Mouse (Mus musculus): ENCODE results near the gene Rbm7. TPM values are rescaled to one million over a fixed set of nuclear protein-coding genes. Genes with fewer than 3 reads are reported as not detected.
"Not testable (repeated sequence)": the region's sequence is repeated elsewhere in the genome, so short reads cannot be mapped to it uniquely, and the experiment has no call there.

Gene Rbm7
- polyA plus RNA-seq, 1 experiment from 2014 or later = 123 TPM

DNA sequence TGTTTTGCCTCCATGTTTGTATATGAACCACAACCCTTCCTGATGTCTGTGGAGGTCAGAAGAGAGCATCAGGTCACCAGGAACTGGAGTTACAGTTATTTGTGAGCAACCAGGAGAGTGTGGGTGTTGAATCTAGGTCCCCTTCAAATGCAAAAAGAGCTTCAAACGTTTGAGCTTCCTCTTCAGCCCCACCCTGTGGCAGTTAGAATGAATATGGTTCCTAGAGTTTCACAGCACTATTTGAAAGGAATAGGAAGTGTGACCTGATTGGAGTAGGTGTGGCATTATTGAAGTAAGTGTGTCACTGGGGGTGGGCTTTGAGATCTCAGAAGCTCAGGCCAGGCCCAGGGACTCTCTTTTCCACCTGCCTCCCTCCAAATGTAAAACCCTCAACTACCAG lies 30.5 kb upstream of the Rbm7 start:
- 8% methylated on average over 1 of the region's 1 CpGs for WGBS

DNA sequence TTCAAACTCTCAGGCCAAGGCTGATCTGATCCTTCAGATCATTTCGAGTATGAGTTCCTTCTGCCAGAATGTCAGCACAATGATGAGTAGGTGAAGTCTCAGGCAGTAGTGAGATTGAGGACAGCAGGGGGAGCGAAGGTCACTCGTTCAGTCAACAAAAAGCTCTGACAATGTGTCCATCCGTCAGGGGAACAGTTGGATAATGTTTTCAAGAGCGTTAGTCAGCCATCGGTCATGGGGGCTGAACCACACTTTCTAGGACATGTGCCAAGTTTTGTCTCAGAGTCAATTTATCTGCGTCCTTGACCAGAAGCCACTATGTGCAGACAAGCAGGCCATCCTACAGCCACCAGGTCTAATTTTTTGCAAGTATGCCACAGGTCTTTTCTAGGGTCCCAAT lies 25.3 kb upstream of the Rbm7 start:
- ATAC-seq (ENCODE audit: low FRiP score); H3K27me3 ChIP-seq (ENCODE audit: control insufficient read depth, insufficient read depth, low read length); H3K9me3 ChIP-seq (ENCODE audit: control insufficient read depth, low read length); H3K36me3 ChIP-seq (ENCODE audit: control insufficient read depth, insufficient read depth, low read length); H3K4me3 ChIP-seq (ENCODE audit: low read depth, low read length); H3K9ac ChIP-seq (ENCODE audit: low read length); H3K27ac ChIP-seq (ENCODE audit: low read depth, low read length); H3K4me1 ChIP-seq (ENCODE audit: control insufficient read depth, insufficient read depth, low read length); H3K4me2 ChIP-seq; DNase-seq (ENCODE audit: low spot score, missing footprints): not testable (repeated sequence)
- no CpG with 5 or more reads among the region's 7 CpGs for WGBS

More for the DNA sequence above, 30.5 kb upstream of the Rbm7 start:
- no peak overlapping the region for H3K4me3 ChIP-seq (ENCODE audit: low read depth, low read length)
- no peaks in the 10 kb centered on the region for H3K36me3 ChIP-seq (ENCODE audit: control insufficient read depth, insufficient read depth, low read length)
- no peak overlapping the region for H3K27ac ChIP-seq (ENCODE audit: low read depth, low read length)
- DNase-seq (ENCODE audit: low spot score, missing footprints) (peak; percentile 77), ATAC-seq (ENCODE audit: low FRiP score) (no peak)
- no peaks in the 10 kb centered on the region for H3K9me3 ChIP-seq (ENCODE audit: control insufficient read depth, low read length)
- no peak overlapping the region for H3K4me2 ChIP-seq
- H3K4me1 ChIP-seq (ENCODE audit: control insufficient read depth, insufficient read depth, low read length) = no peaks in the 10 kb centered on the region
- H3K27me3 ChIP-seq (ENCODE audit: control insufficient read depth, insufficient read depth, low read length) = no peaks in the 10 kb centered on the region
- no peak overlapping the region for H3K9ac ChIP-seq (ENCODE audit: low read length)

DNA sequence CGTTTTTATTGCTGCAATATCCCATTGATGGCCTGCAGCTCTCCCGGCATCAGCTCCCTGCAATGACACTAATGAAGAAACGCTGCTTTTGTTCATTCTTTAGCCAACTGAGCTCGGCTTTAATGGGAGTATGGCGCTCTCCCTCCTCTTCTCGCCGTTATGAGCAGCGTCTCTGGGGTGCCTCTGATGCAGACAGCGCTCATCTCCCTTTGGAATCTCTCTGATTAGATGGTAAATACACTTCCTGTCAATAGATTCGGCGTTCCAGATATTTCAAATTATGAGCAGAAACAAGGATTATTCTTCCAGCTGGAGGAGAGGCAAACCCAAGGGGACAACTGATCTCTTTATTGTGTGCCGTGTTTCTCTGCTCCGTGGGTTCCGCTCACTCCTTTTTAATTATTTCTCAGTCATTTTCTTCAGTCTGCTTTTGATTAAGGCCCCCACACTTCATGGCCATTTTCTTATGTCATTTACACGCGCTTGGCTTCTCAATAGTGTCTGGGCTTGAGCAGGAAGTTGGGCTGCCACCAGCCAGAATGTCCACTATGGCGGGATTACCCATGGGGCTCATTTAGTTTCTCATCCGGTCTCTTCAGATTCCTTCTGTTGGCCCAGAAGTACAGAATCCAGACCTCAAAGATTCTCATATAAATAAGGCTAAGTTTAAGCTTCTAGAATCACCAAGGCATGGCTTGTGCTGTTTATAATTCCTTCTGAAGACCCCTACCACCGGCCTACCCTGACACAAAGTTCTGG lies 22.5 kb upstream of the Rbm7 start:
- Histone ChIP-seq H3K4me2 (no peak overlapping the region), H3K27ac (ENCODE audit: low read depth, low read length) (no peak overlapping the region), H3K36me3 (ENCODE audit: control insufficient read depth, insufficient read depth, low read length) (no peaks in the 10 kb centered on the region), H3K9me3 (ENCODE audit: control insufficient read depth, low read length) (no peaks in the 10 kb centered on the region), H3K4me1 (ENCODE audit: control insufficient read depth, insufficient read depth, low read length) (no peaks in the 10 kb centered on the region), H3K27me3 (ENCODE audit: control insufficient read depth, insufficient read depth, low read length) (no peaks in the 10 kb centered on the region), H3K4me3 (ENCODE audit: low read depth, low read length) (no peak overlapping the region), H3K9ac (ENCODE audit: low read length) (no peak overlapping the region)
- DNase-seq (ENCODE audit: low spot score, missing footprints) (peak; percentile 80), ATAC-seq (ENCODE audit: low FRiP score) (no peak)
- WGBS = 72% methylated on average over 19 of the region's 19 CpGs

GRCm38 (mm10) chr9:48516615-48517371 lies 21.7 kb upstream of the Rbm7 start:
- 85% methylated on average over 11 of the region's 11 CpGs for WGBS
- no peaks in the 10 kb centered on the region for H3K27me3 ChIP-seq (ENCODE audit: control insufficient read depth, insufficient read depth, low read length)
- H3K27ac ChIP-seq (ENCODE audit: low read depth, low read length) = no peak overlapping the region
- no peaks in the 10 kb centered on the region for H3K36me3 ChIP-seq (ENCODE audit: control insufficient read depth, insufficient read depth, low read length)
- H3K9ac ChIP-seq (ENCODE audit: low read length) = no peak overlapping the region
- no peak overlapping the region for H3K4me3 ChIP-seq (ENCODE audit: low read depth, low read length)
- H3K4me1 ChIP-seq (ENCODE audit: control insufficient read depth, insufficient read depth, low read length) = no peaks in the 10 kb centered on the region
- H3K9me3 ChIP-seq (ENCODE audit: control insufficient read depth, low read length) = no peaks in the 10 kb centered on the region
- DNase-seq (ENCODE audit: low spot score, missing footprints) (peak; percentile 72), ATAC-seq (ENCODE audit: low FRiP score) (no peak)
- no peak overlapping the region for H3K4me2 ChIP-seq

DNA sequence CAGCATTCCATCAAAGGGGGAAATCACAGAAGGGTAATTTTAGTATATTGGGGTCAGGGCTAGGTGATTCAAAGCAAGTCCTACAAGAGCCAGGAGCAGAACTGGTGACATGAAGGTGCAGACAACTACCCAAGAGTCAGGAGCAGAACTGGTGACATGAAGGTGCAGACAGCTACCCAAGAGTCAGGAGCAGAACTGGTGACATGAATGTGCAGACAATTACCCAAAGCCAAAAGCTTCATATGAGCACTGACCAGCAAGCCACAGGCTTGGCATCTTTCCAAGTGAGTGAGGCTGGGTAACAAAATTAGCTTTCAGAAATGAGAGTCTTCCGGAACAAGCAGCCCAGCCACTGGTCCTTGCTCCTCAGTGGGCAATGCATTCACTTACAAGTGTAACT lies 20.2 kb upstream of the Rbm7 start:
- no peaks in the 10 kb centered on the region for H3K36me3 ChIP-seq (ENCODE audit: control insufficient read depth, insufficient read depth, low read length)
- no peaks in the 10 kb centered on the region for H3K27me3 ChIP-seq (ENCODE audit: control insufficient read depth, insufficient read depth, low read length)
- no peak overlapping the region for H3K9ac ChIP-seq (ENCODE audit: low read length)
- H3K27ac ChIP-seq (ENCODE audit: low read depth, low read length) = no peak overlapping the region
- H3K4me1 ChIP-seq (ENCODE audit: control insufficient read depth, insufficient read depth, low read length) = no peaks in the 10 kb centered on the region
- no peaks in the 10 kb centered on the region for H3K9me3 ChIP-seq (ENCODE audit: control insufficient read depth, low read length)
- DNase-seq (ENCODE audit: low spot score, missing footprints) (peak; percentile 41), ATAC-seq (ENCODE audit: low FRiP score) (no peak)
- 90% methylated on average over 1 of the region's 1 CpGs for WGBS
- H3K4me3 ChIP-seq (ENCODE audit: low read depth, low read length) = no peak overlapping the region
- no peak overlapping the region for H3K4me2 ChIP-seq

GRCm38 (mm10) chr9:48510134-48510533 lies 15.0 kb upstream of the Rbm7 start:
- Histone ChIP-seq H3K27me3 (ENCODE audit: control insufficient read depth, insufficient read depth, low read length) (no peaks in the 10 kb centered on the region), H3K9ac (ENCODE audit: low read length) (no peak overlapping the region), H3K36me3 (ENCODE audit: control insufficient read depth, insufficient read depth, low read length) (no peaks in the 10 kb centered on the region), H3K4me3 (ENCODE audit: low read depth, low read length) (no peak overlapping the region), H3K9me3 (ENCODE audit: control insufficient read depth, low read length) (no peaks in the 10 kb centered on the region), H3K4me1 (ENCODE audit: control insufficient read depth, insufficient read depth, low read length) (no peaks in the 10 kb centered on the region), H3K4me2 (no peak overlapping the region), H3K27ac (ENCODE audit: low read depth, low read length) (no peak overlapping the region)
- no peak for DNase-seq (ENCODE audit: low spot score, missing footprints)
- no peak for ATAC-seq (ENCODE audit: low FRiP score)
- WGBS = 94% methylated on average over 5 of the region's 5 CpGs

GRCm38 (mm10) chr9:48504741-48505365 lies 9.8 kb upstream of the Rbm7 start:
- WGBS = 75% methylated on average over 8 of the region's 8 CpGs
- H3K27me3 ChIP-seq (ENCODE audit: control insufficient read depth, insufficient read depth, low read length) = no peaks in the 10 kb centered on the region
- H3K36me3 ChIP-seq (ENCODE audit: control insufficient read depth, insufficient read depth, low read length) = no peaks in the 10 kb centered on the region
- H3K4me3 ChIP-seq (ENCODE audit: low read depth, low read length) = no peak overlapping the region
- H3K9me3 ChIP-seq (ENCODE audit: control insufficient read depth, low read length) = no peaks in the 10 kb centered on the region
- H3K9ac ChIP-seq (ENCODE audit: low read length) = no peak overlapping the region
- DNase-seq (ENCODE audit: low spot score, missing footprints) (peak; percentile 8), ATAC-seq (ENCODE audit: low FRiP score) (no peak)
- no peak overlapping the region for H3K27ac ChIP-seq (ENCODE audit: low read depth, low read length)
- H3K4me1 ChIP-seq (ENCODE audit: control insufficient read depth, insufficient read depth, low read length) = no peaks in the 10 kb centered on the region
- H3K4me2 ChIP-seq = no peak overlapping the region

- H3K36me3 ChIP-seq (ENCODE audit: control insufficient read depth, insufficient read depth, low read length) = no peaks in the 10 kb centered on the region
- DNase-seq (ENCODE audit: low spot score, missing footprints) = peak; percentile 23
- no peak overlapping the region for H3K4me2 ChIP-seq
- no peak overlapping the region for H3K9ac ChIP-seq (ENCODE audit: low read length)
- H3K4me1 ChIP-seq (ENCODE audit: control insufficient read depth, insufficient read depth, low read length) = no peaks in the 10 kb centered on the region
- no peaks in the 10 kb centered on the region for H3K27me3 ChIP-seq (ENCODE audit: control insufficient read depth, insufficient read depth, low read length)
- ATAC-seq (ENCODE audit: low FRiP score) = no peak
- no peak overlapping the region for H3K27ac ChIP-seq (ENCODE audit: low read depth, low read length)
- WGBS = 79% methylated on average over 2 of the region's 2 CpGs
- H3K9me3 ChIP-seq (ENCODE audit: control insufficient read depth, low read length) = no peaks in the 10 kb centered on the region
- no peak overlapping the region for H3K4me3 ChIP-seq (ENCODE audit: low read depth, low read length)
Measured at GRCm38 (mm10) chr9:48503001-48503400, 7.9 kb upstream of the Rbm7 start.

GRCm38 (mm10) chr9:48501192-48501591 lies 6.1 kb upstream of the Rbm7 start:
- Histone ChIP-seq H3K36me3 (ENCODE audit: control insufficient read depth, insufficient read depth, low read length) (no peaks in the 10 kb centered on the region), H3K4me1 (ENCODE audit: control insufficient read depth, insufficient read depth, low read length) (peaks cover under 1% of the 10 kb centered on the region; the same call in 1 of the 2 replicates), H3K27me3 (ENCODE audit: control insufficient read depth, insufficient read depth, low read length) (no peaks in the 10 kb centered on the region), H3K4me3 (ENCODE audit: low read depth, low read length) (no peak overlapping the region), H3K27ac (ENCODE audit: low read depth, low read length) (no peak overlapping the region), H3K4me2 (no peak overlapping the region), H3K9ac (ENCODE audit: low read length) (no peak overlapping the region), H3K9me3 (ENCODE audit: control insufficient read depth, low read length) (no peaks in the 10 kb centered on the region)
- DNase-seq (ENCODE audit: low spot score, missing footprints) (peak; percentile 72), ATAC-seq (ENCODE audit: low FRiP score) (no peak)
- WGBS = 83% methylated on average over 7 of the region's 7 CpGs

Data from midbrain, embryonic 11.5 days (tissue).